Mouse (Mus musculus): ENCODE measurements around the gene Myrf.

Gene Myrf

GRCm38 (mm10) chr19:10240654-10241305, at the start of gene Myrf:
TSS of gene Myrf (minus strand) at chr19:10240748.
- DNase-seq: peak; percentile 86

- DNase-seq: no peak
Measured at GRCm38 (mm10) chr19:10289609-10290150, 49.1 kb upstream of the Myrf start.

DNA sequence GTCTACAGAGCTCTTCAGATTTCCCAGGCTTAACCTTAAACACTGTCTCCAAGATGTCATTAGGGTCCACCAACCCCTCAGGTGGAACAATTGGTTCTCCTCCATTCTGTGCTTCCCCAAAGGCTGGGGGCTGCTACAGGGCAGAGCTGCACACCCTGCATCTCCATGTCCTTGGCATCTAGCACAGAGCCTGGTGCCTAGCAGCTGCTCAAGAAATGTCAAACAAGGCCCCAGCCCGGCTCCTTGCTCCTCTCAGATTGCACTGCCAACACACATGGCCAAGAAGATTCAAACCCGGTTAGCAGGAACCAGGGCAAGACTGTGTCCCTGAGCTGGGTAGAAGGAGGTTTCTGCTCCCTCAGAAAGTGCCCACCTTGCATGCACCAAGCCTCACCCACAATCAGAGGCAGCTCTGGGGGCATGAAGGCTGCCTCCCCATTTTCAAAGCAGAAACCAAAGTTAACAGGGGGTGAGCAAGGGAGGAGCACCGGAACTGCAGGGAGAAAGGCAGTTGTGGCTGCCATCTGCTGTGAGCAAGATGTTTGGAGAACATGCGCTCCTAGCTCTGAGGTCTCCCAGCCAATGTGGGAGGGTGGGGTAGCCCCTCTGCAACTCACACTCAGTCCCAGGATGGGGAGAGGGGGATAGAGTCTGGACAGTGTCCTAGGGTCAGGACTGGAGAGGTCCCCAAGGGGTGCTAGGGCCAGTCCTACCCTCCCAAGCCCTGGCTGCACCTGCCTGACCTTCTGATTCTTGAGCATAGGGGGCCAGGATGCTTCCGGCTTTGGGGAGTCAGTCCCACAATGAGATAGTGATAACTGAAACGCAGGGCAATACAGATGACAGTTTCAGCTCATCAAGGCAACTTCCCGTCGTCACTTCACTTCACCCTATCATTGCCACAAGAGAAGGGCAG, 47.8 kb upstream of the Myrf start:
- no peak for DNase-seq

- DNase-seq: no peak
Measured at GRCm38 (mm10) chr19:10286458-10286872, 45.9 kb upstream of the Myrf start.

DNA sequence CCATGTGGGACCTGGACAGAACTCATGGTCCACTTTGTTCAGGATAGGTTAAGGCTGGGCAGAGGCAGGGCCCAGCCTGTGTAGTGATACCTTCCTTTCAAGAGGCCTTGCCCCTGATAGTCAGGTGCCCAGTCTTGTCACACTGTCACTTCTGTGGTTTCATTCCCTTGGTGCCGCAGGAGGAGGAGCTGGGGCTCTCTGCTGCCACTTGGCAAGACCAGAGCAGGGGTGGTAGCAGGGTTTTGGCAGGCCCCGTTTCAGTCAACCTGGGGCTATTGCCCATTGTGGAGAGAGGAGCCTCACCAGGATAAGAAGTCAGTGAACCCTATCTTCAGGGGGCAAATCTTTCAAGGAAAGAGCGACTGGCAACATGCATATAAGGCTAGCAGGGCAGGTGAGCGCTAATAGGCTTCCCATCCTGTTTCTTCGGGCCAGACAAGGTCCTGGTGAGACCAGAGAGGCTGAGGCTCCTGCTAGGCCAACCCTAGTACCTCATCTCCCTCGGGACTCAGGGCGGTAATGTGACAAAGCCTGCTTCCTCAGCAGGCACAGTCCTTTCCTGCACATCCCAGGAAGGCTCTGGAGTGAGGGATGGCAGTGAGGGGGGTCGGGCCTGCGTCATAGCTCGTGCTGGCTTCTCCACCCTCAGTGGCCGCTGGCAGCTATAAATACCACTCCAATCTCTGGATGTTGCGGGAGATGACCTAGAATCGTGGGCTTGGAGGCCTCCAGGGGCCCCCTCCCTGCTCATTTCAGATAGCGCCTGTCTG, 40.4 kb upstream of the Myrf start:
- no peak for DNase-seq

GRCm38 (mm10) chr19:10279668-10280067, 39.1 kb upstream of the Myrf start:
- DNase-seq: no peak

GRCm38 (mm10) chr19:10278669-10279324, 38.2 kb upstream of the Myrf start:
- no peak for DNase-seq

DNA sequence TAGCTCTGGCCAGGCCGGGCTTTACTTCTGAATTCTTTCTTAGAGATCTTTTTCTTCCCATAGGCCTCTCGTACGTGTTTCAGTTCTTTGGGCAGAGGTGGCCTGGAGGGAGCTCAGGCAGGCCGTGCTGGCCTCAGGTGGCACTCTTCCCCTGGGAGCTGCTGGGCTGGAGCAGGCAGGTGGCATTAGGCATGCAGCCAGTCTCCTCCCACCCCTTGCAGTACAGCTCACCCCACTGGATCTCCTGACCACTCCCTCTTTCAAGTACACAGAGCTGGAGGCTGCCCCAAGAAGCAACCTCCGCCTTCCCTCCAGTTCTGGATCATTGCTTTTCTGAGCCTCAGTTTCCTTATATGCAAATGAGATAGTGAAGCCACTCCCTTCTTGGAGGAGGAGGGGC, 37.2 kb upstream of the Myrf start:
- peak; percentile 72 for DNase-seq

- DNase-seq: no peak
Measured at GRCm38 (mm10) chr19:10277331-10277730, 36.8 kb upstream of the Myrf start.

DNA sequence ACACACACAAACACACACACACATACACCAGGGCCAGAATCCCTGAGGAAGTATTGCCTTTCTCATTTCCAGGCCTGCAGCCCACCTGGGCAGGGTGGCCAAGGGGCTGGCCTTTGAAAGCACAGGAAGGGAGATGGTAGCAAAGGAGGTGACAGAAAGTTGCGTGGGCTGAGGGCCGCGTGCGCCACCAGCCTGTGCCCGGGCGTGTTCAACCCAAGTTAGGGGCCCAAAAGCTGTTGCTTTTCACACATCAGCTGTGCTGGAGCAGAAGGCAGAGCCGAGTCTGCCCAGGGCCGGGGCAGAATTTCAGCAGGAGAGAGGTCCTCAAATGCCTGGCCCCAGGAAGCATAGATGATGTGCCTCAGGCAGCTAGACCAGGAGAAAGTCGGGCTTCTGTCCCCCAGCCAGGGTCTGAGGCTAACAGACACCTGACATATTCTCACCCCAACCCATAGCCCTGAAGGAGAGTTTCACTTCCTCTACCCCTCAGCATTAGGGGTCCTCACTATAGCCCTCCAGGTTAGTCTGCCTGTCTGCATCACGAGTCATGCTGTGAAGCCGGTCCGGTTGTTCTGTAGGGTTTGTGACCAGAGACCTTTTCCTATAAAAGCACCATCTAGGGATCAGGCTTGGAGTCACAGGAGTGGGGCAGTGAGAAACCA, 36.1 kb upstream of the Myrf start:
- no peak for DNase-seq

GRCm38 (mm10) chr19:10274056-10274455, 33.5 kb upstream of the Myrf start:
- no peak for DNase-seq

DNA sequence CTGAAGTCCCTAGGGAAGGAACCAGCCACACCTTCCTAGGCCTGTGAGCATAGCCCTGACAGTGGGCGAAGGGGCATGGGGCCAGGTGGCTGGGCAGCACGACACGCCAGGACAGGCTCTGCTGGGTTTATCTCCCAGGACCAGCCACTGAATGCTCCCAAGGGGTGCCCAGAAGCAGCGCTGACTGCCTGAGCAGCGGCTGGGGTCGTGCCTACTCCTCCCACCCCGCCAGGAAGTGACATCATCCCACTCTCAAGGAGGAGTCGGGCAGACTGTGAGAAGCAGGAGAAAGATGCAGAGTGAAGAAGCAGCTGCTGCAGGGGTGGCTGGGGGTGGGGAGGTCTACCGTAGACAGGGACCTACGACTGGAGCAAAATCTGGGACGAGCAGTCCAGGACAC, 32.2 kb upstream of the Myrf start:
- DNase-seq: no peak

DNA sequence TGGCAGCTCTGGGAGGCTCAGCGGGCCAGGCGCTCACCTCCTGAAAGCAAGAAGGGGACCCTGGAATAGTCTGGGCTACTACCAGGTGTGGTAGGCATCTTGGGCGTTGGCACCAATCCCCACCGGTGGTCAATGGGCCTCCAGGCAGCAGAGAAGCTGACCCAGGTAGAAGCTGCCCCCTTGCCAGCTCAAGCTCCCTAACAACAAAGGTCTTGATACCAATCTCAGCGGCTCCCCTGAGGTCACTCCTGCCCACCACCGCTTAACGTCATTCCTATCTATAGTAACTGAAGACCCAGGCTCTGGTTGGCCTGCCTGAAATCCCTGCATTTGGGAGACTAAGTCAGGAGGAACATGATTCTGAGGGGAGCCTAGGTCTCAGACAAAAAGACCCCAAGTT, 31.0 kb upstream of the Myrf start:
- no peak for DNase-seq

DNA sequence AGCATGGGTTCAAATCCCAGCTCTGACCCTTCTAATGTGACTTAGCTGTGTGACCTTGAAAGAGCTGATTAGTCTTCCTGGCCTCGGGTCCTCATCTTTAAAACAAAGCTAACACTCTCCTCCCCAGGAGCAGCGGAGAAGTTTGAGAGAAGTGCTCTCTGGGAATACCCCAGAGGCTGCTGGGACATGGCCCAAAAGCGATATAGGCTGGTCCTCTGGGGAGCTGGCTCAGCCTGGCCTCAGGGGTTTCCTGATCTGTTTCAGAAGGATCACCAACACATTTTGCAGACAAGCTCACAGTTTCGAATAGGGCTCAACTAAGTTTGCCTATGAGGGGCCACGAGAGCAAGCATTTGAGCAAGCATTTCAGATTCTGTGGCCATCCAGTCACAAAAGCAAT, 29.8 kb upstream of the Myrf start:
- no peak for DNase-seq

- no peak for DNase-seq
Measured at GRCm38 (mm10) chr19:10268851-10269250, 28.3 kb upstream of the Myrf start.

DNA sequence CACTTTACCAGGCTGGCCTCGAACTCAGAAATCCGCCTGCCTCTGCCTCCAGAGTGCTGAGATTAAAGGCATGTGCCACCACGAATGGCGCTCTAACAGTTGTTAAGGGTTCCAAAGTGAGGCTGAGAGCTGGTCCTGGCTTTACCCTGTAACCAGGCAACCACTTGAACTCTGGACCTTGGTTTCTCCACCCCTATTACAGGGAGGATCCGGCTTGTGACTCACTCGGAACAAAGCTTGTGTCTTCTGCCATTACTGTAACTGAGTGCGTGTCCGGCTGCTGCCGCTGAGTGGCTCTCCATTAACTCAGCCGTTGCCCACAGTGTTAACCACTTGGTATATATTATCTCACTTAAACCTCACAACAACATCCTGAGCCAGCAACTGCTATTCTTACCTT, 27.4 kb upstream of the Myrf start:
- DNase-seq: no peak

DNA sequence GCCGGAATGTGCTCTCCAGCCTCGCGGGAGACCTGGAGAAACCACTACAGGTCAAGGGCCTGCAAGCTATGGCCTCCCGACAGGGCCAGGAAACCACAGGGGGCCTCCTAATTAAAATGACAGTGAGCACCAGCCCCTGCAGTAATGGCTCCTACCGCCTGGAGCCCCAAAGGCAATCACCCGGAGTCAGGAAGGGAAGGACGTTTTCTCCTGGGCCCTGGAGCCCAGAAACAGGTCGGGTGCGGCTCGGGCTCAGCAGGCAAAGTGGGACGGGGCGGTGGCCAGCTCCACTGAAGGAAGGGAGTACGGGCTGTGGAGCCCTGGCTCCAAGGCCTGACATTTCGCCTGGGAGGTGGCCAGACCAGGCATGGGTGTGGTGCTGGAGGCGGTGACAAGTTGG, 26.5 kb upstream of the Myrf start:
- no peak for DNase-seq

GRCm38 (mm10) chr19:10266196-10266850, 25.8 kb upstream of the Myrf start:
- DNase-seq: peak; percentile 92

- no peak for DNase-seq
Measured at GRCm38 (mm10) chr19:10261369-10261768, 20.8 kb upstream of the Myrf start.

GRCm38 (mm10) chr19:10258279-10259011, 17.9 kb upstream of the Myrf start:
- DNase-seq: peak; percentile 89

DNA sequence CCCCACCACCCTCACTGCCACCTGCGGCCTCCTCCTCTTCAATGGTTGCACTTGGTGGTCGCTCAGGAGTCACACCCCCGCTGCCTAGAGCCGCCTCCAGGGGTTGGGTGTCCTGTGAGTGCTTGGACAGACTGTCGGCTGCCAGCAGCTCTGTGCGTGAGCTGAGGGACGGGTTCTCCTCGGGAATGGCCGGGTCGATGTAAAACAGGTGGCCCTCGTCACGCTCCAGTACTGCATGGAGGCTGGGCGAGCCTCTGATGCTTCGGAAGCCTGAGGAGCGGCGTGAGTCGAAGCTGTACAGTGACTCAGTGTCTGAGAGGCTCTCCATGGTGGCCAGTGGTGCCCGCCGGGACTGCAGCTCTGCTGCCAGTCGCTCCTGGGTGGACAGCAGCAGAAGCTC, 7.6 kb upstream of the Myrf start:
- peak; percentile 24 for DNase-seq
